Mouse (Mus musculus): ENCODE measurements around the gene Matn4. TPM values are rescaled to one million over a fixed set of nuclear protein-coding genes. Genes with fewer than 3 reads are reported as not detected.
"Not testable (repeated sequence)": the region's sequence is repeated elsewhere in the genome, so short reads cannot be mapped to it uniquely, and the experiment has no call there.

Gene Matn4
- polyA plus RNA-seq, 1 experiment = 0.93 TPM

DNA sequence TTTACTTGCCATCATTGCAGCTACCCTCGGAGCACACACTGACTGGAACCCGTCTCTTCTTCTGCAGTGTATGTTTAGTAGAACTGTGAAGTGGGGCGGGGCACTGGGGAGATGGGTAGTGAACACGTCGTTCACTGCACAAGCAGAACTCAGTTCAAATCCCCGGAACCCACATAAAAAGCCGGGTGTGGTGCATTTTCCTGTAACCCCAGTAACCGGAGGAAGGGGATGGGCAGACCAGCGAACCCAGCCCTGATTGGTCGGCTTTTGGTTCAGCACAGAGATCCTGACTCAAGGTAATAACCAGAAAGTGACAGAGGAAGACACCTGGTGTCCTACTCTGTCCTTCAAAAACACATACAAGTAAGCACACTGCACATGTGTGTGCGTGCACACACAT, 51.6 kb downstream of the Matn4 start:
- Histone ChIP-seq H3K27ac (ENCODE audit: insufficient read depth, low read length) (no peak overlapping the region), H3K9ac (ENCODE audit: low read depth, poor library complexity, severe bottlenecking) (no peak overlapping the region), H3K27me3 (ENCODE audit: control insufficient read depth, insufficient read depth, low read length, poor library complexity, severe bottlenecking) (no peaks in the 10 kb centered on the region; the same call in 1 of the 2 replicates), H3K4me3 (ENCODE audit: low read depth, low read length) (no peak overlapping the region), H3K9me3 (replicated peaks; ENCODE audit: control insufficient read depth, insufficient read depth, low read length, poor library complexity, severe bottlenecking) (0 out of 2 replicates have a peak, but pooled peaks cover 2% of the 10 kb centered on the region), H3K36me3 (ENCODE audit: control insufficient read depth, insufficient read depth, low read length, poor library complexity, severe bottlenecking) (no peaks in the 10 kb centered on the region), H3K4me1 (ENCODE audit: control insufficient read depth, insufficient read depth, low read length) (no peaks in the 10 kb centered on the region)
- TF ChIP-seq EP300 (IDR thresholded peaks at IDR 0.05; ENCODE audit: insufficient read depth, low read depth, low read length) = no peak
- no peak for TF ChIP-seq POLR2A (IDR thresholded peaks at IDR 0.05; ENCODE audit: insufficient read depth, low read length)
- TF ChIP-seq CTCF (IDR thresholded peaks at IDR 0.05; ENCODE audit: low read depth, low read length) = no peak

- no peaks in the 10 kb centered on the region for H3K36me3 ChIP-seq (ENCODE audit: control insufficient read depth, insufficient read depth, low read length, poor library complexity, severe bottlenecking)
- H3K9ac ChIP-seq (ENCODE audit: low read depth, poor library complexity, severe bottlenecking) = no peak overlapping the region
- H3K4me3 ChIP-seq (ENCODE audit: low read depth, low read length) = no peak overlapping the region
- H3K27me3 ChIP-seq (ENCODE audit: control insufficient read depth, insufficient read depth, low read length, poor library complexity, severe bottlenecking) = no peaks in the 10 kb centered on the region; the same call in 1 of the 2 replicates
- H3K27ac ChIP-seq (ENCODE audit: insufficient read depth, low read length) = no peak overlapping the region
- H3K4me1 ChIP-seq (ENCODE audit: control insufficient read depth, insufficient read depth, low read length) = no peaks in the 10 kb centered on the region
- TF ChIP-seq CTCF (IDR thresholded peaks at IDR 0.05; ENCODE audit: low read depth, low read length) (no peak), EP300 (IDR thresholded peaks at IDR 0.05; ENCODE audit: insufficient read depth, low read depth, low read length) (no peak), POLR2A (IDR thresholded peaks at IDR 0.05; ENCODE audit: insufficient read depth, low read length) (no peak)
- H3K9me3 ChIP-seq (replicated peaks; ENCODE audit: control insufficient read depth, insufficient read depth, low read length, poor library complexity, severe bottlenecking) = 0 out of 2 replicates have a peak, but pooled peaks cover 2% of the 10 kb centered on the region
These were observed 52.3 kb downstream of the Matn4 start for GRCm38 (mm10) chr2:164352697-164353096.

DNA sequence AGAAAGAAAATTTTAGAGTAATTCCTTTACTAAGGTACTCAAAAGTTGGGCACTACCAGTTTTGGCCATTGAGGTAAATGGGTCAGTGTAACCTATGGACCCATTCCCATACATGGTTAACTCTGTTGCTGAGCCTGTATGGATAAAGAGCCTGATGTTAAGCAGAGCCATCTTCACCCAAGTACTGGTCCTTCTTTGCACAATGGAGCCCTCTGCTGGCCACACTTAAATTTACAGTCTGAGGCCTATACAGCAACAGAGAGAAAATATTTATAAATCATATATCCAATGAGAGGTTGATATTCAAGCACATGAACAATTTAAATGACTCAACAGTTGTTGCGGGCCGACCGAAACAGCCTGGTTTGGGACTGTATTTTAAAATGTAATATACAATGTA, 56.0 kb downstream of the Matn4 start:
- Histone ChIP-seq H3K4me3 (ENCODE audit: low read depth, low read length) (no peak overlapping the region), H3K27ac (ENCODE audit: insufficient read depth, low read length) (no peak overlapping the region), H3K9me3 (replicated peaks; ENCODE audit: control insufficient read depth, insufficient read depth, low read length, poor library complexity, severe bottlenecking) (0 out of 2 replicates have a peak, but pooled peaks cover 2% of the 10 kb centered on the region), H3K9ac (ENCODE audit: low read depth, poor library complexity, severe bottlenecking) (no peak overlapping the region), H3K36me3 (ENCODE audit: control insufficient read depth, insufficient read depth, low read length, poor library complexity, severe bottlenecking) (no peaks in the 10 kb centered on the region), H3K4me1 (ENCODE audit: control insufficient read depth, insufficient read depth, low read length) (no peaks in the 10 kb centered on the region), H3K27me3 (ENCODE audit: control insufficient read depth, insufficient read depth, low read length, poor library complexity, severe bottlenecking) (no peaks in the 10 kb centered on the region; the same call in 1 of the 2 replicates)
- TF ChIP-seq EP300 (IDR thresholded peaks at IDR 0.05; ENCODE audit: insufficient read depth, low read depth, low read length) = no peak
- TF ChIP-seq POLR2A (IDR thresholded peaks at IDR 0.05; ENCODE audit: insufficient read depth, low read length) = no peak
- no peak for TF ChIP-seq CTCF (IDR thresholded peaks at IDR 0.05; ENCODE audit: low read depth, low read length)

DNA sequence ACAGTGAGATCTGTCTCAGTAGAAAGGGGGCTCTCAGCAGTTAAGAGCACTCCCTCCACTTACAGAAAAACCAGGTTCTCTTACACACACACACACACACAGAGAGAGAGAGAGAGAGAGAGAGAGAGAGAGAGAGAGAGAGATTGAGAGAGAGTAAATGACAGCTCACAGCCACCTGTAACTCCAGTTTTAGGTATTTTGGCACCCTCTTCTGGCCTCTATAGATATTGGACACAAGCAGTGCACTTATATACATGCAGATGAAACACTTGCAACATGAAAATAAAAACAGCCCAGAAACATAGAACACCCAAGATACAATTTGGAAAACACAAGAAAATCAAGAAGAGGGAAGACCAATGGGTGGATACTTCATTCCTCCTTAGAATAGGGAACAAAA, 57.3 kb downstream of the Matn4 start:
- H3K9ac ChIP-seq (ENCODE audit: low read depth, poor library complexity, severe bottlenecking); H3K27ac ChIP-seq (ENCODE audit: insufficient read depth, low read length); H3K4me3 ChIP-seq (ENCODE audit: low read depth, low read length); H3K36me3 ChIP-seq (ENCODE audit: control insufficient read depth, insufficient read depth, low read length, poor library complexity, severe bottlenecking); H3K27me3 ChIP-seq (ENCODE audit: control insufficient read depth, insufficient read depth, low read length, poor library complexity, severe bottlenecking); H3K4me1 ChIP-seq (ENCODE audit: control insufficient read depth, insufficient read depth, low read length); H3K9me3 ChIP-seq (replicated peaks; ENCODE audit: control insufficient read depth, insufficient read depth, low read length, poor library complexity, severe bottlenecking): not testable (repeated sequence)

GRCm38 (mm10) chr2:164343732-164344131, 61.2 kb downstream of the Matn4 start:
- not testable (repeated sequence) for H3K36me3 ChIP-seq (ENCODE audit: control insufficient read depth, insufficient read depth, low read length, poor library complexity, severe bottlenecking)

More at GRCm38 (mm10) chr2:164343732-164344131, 61.2 kb downstream of the Matn4 start:
- not testable (repeated sequence) for H3K27ac ChIP-seq (ENCODE audit: insufficient read depth, low read length); H3K9ac ChIP-seq (ENCODE audit: low read depth, poor library complexity, severe bottlenecking); H3K27me3 ChIP-seq (ENCODE audit: control insufficient read depth, insufficient read depth, low read length, poor library complexity, severe bottlenecking); H3K4me3 ChIP-seq (ENCODE audit: low read depth, low read length); H3K4me1 ChIP-seq (ENCODE audit: control insufficient read depth, insufficient read depth, low read length); H3K9me3 ChIP-seq (replicated peaks; ENCODE audit: control insufficient read depth, insufficient read depth, low read length, poor library complexity, severe bottlenecking)

Other genes starting within 250 kb of the Matn4 start
- 0.22 and 0.24 TPM in 2 replicates for gene Kcns1, start 234.0 kb downstream of the Matn4 start, polyA plus RNA-seq (2011; ENCODE audit: insufficient read depth, insufficient read length, low read depth, missing spikeins)
- not detected in 2 replicates for gene Wfdc5, start 222.4 kb downstream of the Matn4 start, polyA plus RNA-seq (2011; ENCODE audit: insufficient read depth, insufficient read length, low read depth, missing spikeins)
- gene Wfdc12, start 214.6 kb downstream of the Matn4 start, polyA plus RNA-seq (2011; ENCODE audit: insufficient read depth, insufficient read length, low read depth, missing spikeins) = not detected in 2 replicates
- not detected in 2 replicates for gene Wfdc15a, start 205.0 kb downstream of the Matn4 start, polyA plus RNA-seq (2011; ENCODE audit: insufficient read depth, insufficient read length, low read depth, missing spikeins)
- not detected in 2 replicates for gene Wfdc15b, start 183.5 kb downstream of the Matn4 start, polyA plus RNA-seq (2011; ENCODE audit: insufficient read depth, insufficient read length, low read depth, missing spikeins)
- gene Svs2, start 166.7 kb downstream of the Matn4 start, polyA plus RNA-seq (2011; ENCODE audit: insufficient read depth, insufficient read length, low read depth, missing spikeins) = not detected in 2 replicates
- gene Svs3b, start 148.5 kb downstream of the Matn4 start, polyA plus RNA-seq (2011; ENCODE audit: insufficient read depth, insufficient read length, low read depth, missing spikeins) = not detected in 2 replicates
- not detected in 2 replicates for gene Svs4, start 126.7 kb downstream of the Matn4 start, polyA plus RNA-seq (2011; ENCODE audit: insufficient read depth, insufficient read length, low read depth, missing spikeins)
- not detected in 2 replicates for gene Svs3a, start 115.9 kb downstream of the Matn4 start, polyA plus RNA-seq (2011; ENCODE audit: insufficient read depth, insufficient read length, low read depth, missing spikeins)
- not detected in 2 replicates for gene Svs6, start 88.4 kb downstream of the Matn4 start, polyA plus RNA-seq (2011; ENCODE audit: insufficient read depth, insufficient read length, low read depth, missing spikeins)
- gene Svs5, start 72.4 kb downstream of the Matn4 start, polyA plus RNA-seq (2011; ENCODE audit: insufficient read depth, insufficient read length, low read depth, missing spikeins) = not detected in 2 replicates
- 1.6 and 1.8 TPM in 2 replicates for gene Slpi, start 16.1 kb downstream of the Matn4 start, polyA plus RNA-seq (2011; ENCODE audit: insufficient read depth, insufficient read length, low read depth, missing spikeins)
- not detected in 2 replicates for gene Rbpjl, start 2.0 kb downstream of the Matn4 start, polyA plus RNA-seq (2011; ENCODE audit: insufficient read depth, insufficient read length, low read depth, missing spikeins)
- gene Sdc4, start 38.7 kb upstream of the Matn4 start, polyA plus RNA-seq (2011; ENCODE audit: insufficient read depth, insufficient read length, low read depth, missing spikeins) = 212 and 213 TPM in 2 replicates
- gene Sys1, start 51.8 kb upstream of the Matn4 start, polyA plus RNA-seq (2011; ENCODE audit: insufficient read depth, insufficient read length, low read depth, missing spikeins) = 13.3 and 19.8 TPM in 2 replicates
- gene Gm20458, start 55.8 kb upstream of the Matn4 start, polyA plus RNA-seq (2011; ENCODE audit: insufficient read depth, insufficient read length, low read depth, missing spikeins) = 2.3 TPM in 1 of 2 replicates, not detected in the other
- not detected in 2 replicates for gene Trp53tg5, start 68.6 kb upstream of the Matn4 start, polyA plus RNA-seq (2011; ENCODE audit: insufficient read depth, insufficient read length, low read depth, missing spikeins)
- 6.4 and 7.1 TPM in 2 replicates for gene Dbndd2, start 80.9 kb upstream of the Matn4 start, polyA plus RNA-seq (2011; ENCODE audit: insufficient read depth, insufficient read length, low read depth, missing spikeins)
- gene Pigt, start 92.4 kb upstream of the Matn4 start, polyA plus RNA-seq (2011; ENCODE audit: insufficient read depth, insufficient read length, low read depth, missing spikeins) = 49.9 and 52.7 TPM in 2 replicates
- 123 and 135 TPM in 2 replicates for gene Wfdc2, start 157.3 kb upstream of the Matn4 start, polyA plus RNA-seq (2011; ENCODE audit: insufficient read depth, insufficient read length, low read depth, missing spikeins)
- not detected in 2 replicates for gene Spint3, start 168.3 kb upstream of the Matn4 start, polyA plus RNA-seq (2011; ENCODE audit: insufficient read depth, insufficient read length, low read depth, missing spikeins)
- not detected in 2 replicates for gene Wfdc6a, start 180.3 kb upstream of the Matn4 start, polyA plus RNA-seq (2011; ENCODE audit: insufficient read depth, insufficient read length, low read depth, missing spikeins)
- not detected in 2 replicates for gene Eppin, start 188.4 kb upstream of the Matn4 start, polyA plus RNA-seq (2011; ENCODE audit: insufficient read depth, insufficient read length, low read depth, missing spikeins)
- gene Wfdc6b, start 208.4 kb upstream of the Matn4 start, polyA plus RNA-seq (2011; ENCODE audit: insufficient read depth, insufficient read length, low read depth, missing spikeins) = not detected in 2 replicates
- gene Wfdc8, start 208.5 kb upstream of the Matn4 start, polyA plus RNA-seq (2011; ENCODE audit: insufficient read depth, insufficient read length, low read depth, missing spikeins) = not detected in 2 replicates
- gene Wfdc16, start 233.6 kb upstream of the Matn4 start, polyA plus RNA-seq (2011; ENCODE audit: insufficient read depth, insufficient read length, low read depth, missing spikeins) = not detected in 2 replicates